ENCODE assay signal across 16 mouse cellular contexts in the genomic region with DNA sequence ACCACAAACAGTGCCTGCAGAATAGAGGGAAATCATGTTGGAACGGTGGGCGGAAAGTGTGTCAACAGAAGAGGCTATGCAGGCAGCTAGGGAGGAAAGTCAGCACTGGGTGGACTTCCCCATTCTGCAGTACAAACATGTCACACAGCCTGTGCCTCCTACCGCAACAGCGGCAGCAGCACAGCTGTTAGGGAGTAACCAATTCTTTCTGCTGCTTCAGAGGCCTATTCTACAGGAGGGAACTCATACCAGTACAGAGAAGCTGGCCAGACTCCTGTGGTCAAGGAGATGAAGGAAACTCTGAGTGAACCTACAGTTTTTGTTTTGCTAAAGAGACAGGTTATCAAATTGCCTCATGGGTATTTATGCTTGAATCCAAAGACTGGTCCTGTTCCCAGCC. TPM values are rescaled to one million over a fixed set of nuclear protein-coding genes. Genes with fewer than 3 reads are reported as not detected.
DNase-seq lines count a peak whose midpoint lies in the region; ATAC-seq lines count a peak whose summit lies in the region.
"Had no signal": no experiment of that assay in that cellular context is flagged by ENCODE, and none has a peak within 500 bp of the region (broad histone marks: within the 10 kb centered on the region; RNA-seq: fewer than 3 reads in every experiment).

No protein-coding gene starts in this region.

- ATAC-seq in frontal cortex, adult (ENCODE audit: low TSS enrichment): peak; percentile 34; the same call in 1 of the 2 replicates
- ATAC-seq in megakaryocyte progenitor cell, adult 5-6 weeks (replicated peaks; ENCODE audit: poor library complexity): peak; percentile 99
- ATAC-seq: hindbrain, postnatal 0 days had no signal

- no peak for DNase-seq in frontal cortex, postnatal 14 days (ENCODE audit: low spot score in 2 of 2)
- DNase-seq in thymus, postnatal 4 days: peak; percentile 39
- DNase-seq in thymus, postnatal 36 days: no peak
- no peak for DNase-seq in urinary bladder, adult 2 months (ENCODE audit: low spot score)
- DNase-seq in c-Kit-positive CD71-positive TER-119-positive erythroid progenitor cells, embryonic 14.5 days (ENCODE audit: low spot score): no peak
- no peak for DNase-seq in cerebellum, adult 9-10 months
- DNase-seq: layer of hippocampus, postnatal 36 days had no signal

RNA-seq across cellular contexts. Expression of a gene that starts 5.1 kb away (rescaled TPM):
- 0.10 TPM in 1 of 2 replicates, not detected in the other for total RNA-seq in megakaryocyte progenitor cell, adult 5-6 weeks (2015)
- total RNA-seq in megakaryocyte progenitor cell, adult 5-6 weeks (2017): 0.08 and 0.20 TPM in 2 replicates
- 0.03 TPM in 1 of 2 replicates, not detected in the other for polyA plus RNA-seq in urinary bladder, adult 2 months (2012; rRNA removed)
- total RNA-seq: hindbrain, postnatal 0 days; layer of hippocampus, postnatal 36 days had no signal
- polyA plus RNA-seq: cortical plate, adult 2 months; hindbrain, postnatal 0 days had no signal

RNA-seq across cellular contexts. Expression of a gene that starts 9.5 kb away (rescaled TPM):
- not detected in 2 replicates for total RNA-seq in megakaryocyte progenitor cell, adult 5-6 weeks (2015)
- not detected in 2 replicates for total RNA-seq in megakaryocyte progenitor cell, adult 5-6 weeks (2017)
- 0.25 TPM in 2 replicates for polyA plus RNA-seq in urinary bladder, adult 2 months (2012; rRNA removed)
- total RNA-seq: hindbrain, postnatal 0 days; layer of hippocampus, postnatal 36 days had no signal
- polyA plus RNA-seq: C2C12; erythroblast, embryonic 14.5 days; midbrain, embryonic 12.5 days had no signal

RNA-seq across cellular contexts. Expression of a gene that starts 11.4 kb away (rescaled TPM):
- total RNA-seq in megakaryocyte progenitor cell, adult 5-6 weeks (2015): 9.6 and 9.8 TPM in 2 replicates
- 6.8 and 8.6 TPM in 2 replicates for total RNA-seq in megakaryocyte progenitor cell, adult 5-6 weeks (2017)
- polyA plus RNA-seq in urinary bladder, adult 2 months (2012; rRNA removed): 33.0 and 39.1 TPM in 2 replicates

RNA-seq across cellular contexts. Expression of a gene that starts 27.1 kb away (rescaled TPM):
- total RNA-seq in megakaryocyte progenitor cell, adult 5-6 weeks (2015): 23.7 and 33.8 TPM in 2 replicates
- total RNA-seq in megakaryocyte progenitor cell, adult 5-6 weeks (2017): 70.4 and 86.5 TPM in 2 replicates
- 6.4 and 6.7 TPM in 2 replicates for polyA plus RNA-seq in urinary bladder, adult 2 months (2012; rRNA removed)

RNA-seq across cellular contexts. Expression of a gene that starts 33.3 kb away (rescaled TPM):
- 0.22 and 0.32 TPM in 2 replicates for total RNA-seq in megakaryocyte progenitor cell, adult 5-6 weeks (2015)
- 0.10 and 0.29 TPM in 2 replicates for total RNA-seq in megakaryocyte progenitor cell, adult 5-6 weeks (2017)
- polyA plus RNA-seq in urinary bladder, adult 2 months (2012; rRNA removed): not detected in 2 replicates
- total RNA-seq: layer of hippocampus, postnatal 36 days had no signal
- polyA plus RNA-seq: C2C12; cortical plate, adult 2 months; erythroblast, embryonic 14.5 days; heart, embryonic 13.5 days; hindbrain, postnatal 0 days; kidney, postnatal 0 days had no signal
